Mouse (Mus musculus) skeletal muscle tissue, postnatal 0 days (tissue): ENCODE results near the gene Slc22a30. TPM values are rescaled to one million over a fixed set of nuclear protein-coding genes. Genes with fewer than 3 reads are reported as not detected.

Experiments
- polyA plus RNA-seq: library from polyadenylated mRNA; unstranded; fragments of >200 nt; fragmentation: Nextera tagmentation; extraction: Ambion mirVana; gene quantifications from 2 replicates; pipeline ENCODE4 v1.2.1, GENCODE M21; 2015

Slc22a30 gene
- not detected in 2 replicates for polyA plus RNA-seq

DNA sequence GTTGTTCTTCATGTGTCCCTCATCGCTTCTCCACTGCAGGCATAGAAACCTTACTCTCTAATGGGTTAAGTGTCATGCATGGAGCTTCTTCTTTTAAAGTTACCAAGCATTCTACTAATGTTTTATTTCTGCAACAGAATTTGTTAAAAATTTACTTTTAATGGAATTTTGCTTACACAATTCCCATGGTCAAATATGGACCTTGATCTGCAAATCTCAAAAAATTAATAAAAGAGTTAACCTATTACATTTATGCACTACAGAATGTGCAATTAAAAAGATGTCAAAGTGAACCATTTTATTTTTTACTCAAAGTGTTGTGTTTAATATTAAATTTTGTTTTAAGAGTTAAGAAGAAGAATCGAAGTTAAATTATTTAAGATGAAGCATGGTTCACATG, at the start of gene Slc22a30:
Slc22a30 (minus strand) TSS at position 101 of the 400 bp plus-strand sequence.

Other genes starting within 250 kb of the Slc22a30 start
- not detected in 2 replicates for gene Slc22a29, start 186.2 kb downstream of the Slc22a30 start, polyA plus RNA-seq
- gene Slc22a8, start 186.1 kb upstream of the Slc22a30 start, polyA plus RNA-seq: not detected in 2 replicates
- not detected in 2 replicates for gene Slc22a6, start 212.9 kb upstream of the Slc22a30 start, polyA plus RNA-seq